8 mouse cellular contexts compared by ENCODE assay signal in genomic region chr3:62338461-62338853, GRCm38 (mm10). TPM values are rescaled to one million over a fixed set of nuclear protein-coding genes. Genes with fewer than 3 reads are reported as not detected.
DNase-seq lines count a peak whose midpoint lies in the region; ATAC-seq and TF ChIP-seq lines count a peak whose summit lies in the region.

No protein-coding gene starts in this region.

- H3K4me3 ChIP-seq in kidney, adult 2 months (ENCODE audit: insufficient read depth, low read depth, low read length) = peak overlapping the region; percentile 83
- peak overlapping the region; percentile 79 for H3K4me3 ChIP-seq in hindbrain, embryonic 10.5 days
- H3K4me3 ChIP-seq in midbrain, embryonic 11.5 days (ENCODE audit: low read depth, low read length) = peak overlapping the region; percentile 69

- 1% methylated on average over 17 of the region's 17 CpGs for WGBS in kidney, adult 2 months
- 1% methylated on average over 17 of the region's 17 CpGs for WGBS in hindbrain, embryonic 10.5 days
- 2% methylated on average over 17 of the region's 17 CpGs for WGBS in midbrain, embryonic 11.5 days

- TF ChIP-seq POLR2A in kidney, adult 2 months (IDR thresholded peaks at IDR 0.05; ENCODE audit: low read depth, low read length) = no peak

- peak overlapping the region; percentile 73 for H3K9ac ChIP-seq in midbrain, embryonic 11.5 days (ENCODE audit: low read length)

- H3K9me3 ChIP-seq in hindbrain, embryonic 10.5 days = no peaks in the 10 kb centered on the region
- no peaks in the 10 kb centered on the region for H3K9me3 ChIP-seq in midbrain, embryonic 11.5 days (ENCODE audit: control insufficient read depth, low read length)

- H3K36me3 ChIP-seq in kidney, adult 2 months (ENCODE audit: control insufficient read depth, insufficient read depth, low read length) = no peaks in the 10 kb centered on the region
- 0 out of 2 replicates have a peak, but pooled peaks cover under 1% of the 10 kb centered on the region for H3K36me3 ChIP-seq in hindbrain, embryonic 10.5 days
- H3K36me3 ChIP-seq in midbrain, embryonic 11.5 days (ENCODE audit: control insufficient read depth, insufficient read depth, low read length) = no peaks in the 10 kb centered on the region

- no peaks in the 10 kb centered on the region for H3K4me1 ChIP-seq in kidney, adult 2 months (ENCODE audit: control insufficient read depth, insufficient read depth, low read length)
- peaks cover 36% of the 10 kb centered on the region for H3K4me1 ChIP-seq in hindbrain, embryonic 10.5 days (replicated peaks)
- H3K4me1 ChIP-seq in midbrain, embryonic 11.5 days (ENCODE audit: control insufficient read depth, insufficient read depth, low read length) = peaks cover 6% of the 10 kb centered on the region; the same call in 1 of the 2 replicates

- no peak for DNase-seq in kidney, adult 2 months
- no peak for DNase-seq in kidney, postnatal 36 days
- peak; percentile 22 for DNase-seq in WW6 (ENCODE audit: low read depth, low spot score)
- no peak for DNase-seq in hindbrain, embryonic 10.5 days (ENCODE audit: low spot score)
- DNase-seq in midbrain, embryonic 11.5 days (ENCODE audit: low spot score, missing footprints) = no peak
- DNase-seq in gastrocnemius, postnatal 10 days = no peak
- DNase-seq in thymus, postnatal 10 days (ENCODE audit: low spot score in 2 of 2) = no peak
- no peak for DNase-seq in adrenal gland, adult (ENCODE audit: inconsistent age in 2 of 2, low spot score in 1 of 2)

- TF ChIP-seq CTCF in kidney, adult 2 months (conservative IDR thresholded peaks at IDR 0.05; ENCODE audit: insufficient read depth, insufficient read length, low read depth, low read length) = no peak

- peak overlapping the region; percentile 92 for H3K4me2 ChIP-seq in midbrain, embryonic 11.5 days

- peak; percentile 16; the same call in 1 of the 2 replicates for ATAC-seq in midbrain, embryonic 11.5 days (ENCODE audit: low FRiP score)

- no peak overlapping the region for H3K27ac ChIP-seq in kidney, adult 2 months (ENCODE audit: insufficient read depth, low read depth, low read length)
- H3K27ac ChIP-seq in hindbrain, embryonic 10.5 days = peak overlapping the region; percentile 87
- H3K27ac ChIP-seq in midbrain, embryonic 11.5 days (ENCODE audit: low read depth, low read length) = no peak overlapping the region

- no peaks in the 10 kb centered on the region for H3K27me3 ChIP-seq in kidney, adult 2 months (replicated peaks; ENCODE audit: control insufficient read depth, insufficient read depth, low read length)
- H3K27me3 ChIP-seq in hindbrain, embryonic 10.5 days (ENCODE audit: insufficient read depth, poor library complexity, severe bottlenecking) = peaks cover 38% of the 10 kb centered on the region
- peaks cover 16% of the 10 kb centered on the region for H3K27me3 ChIP-seq in midbrain, embryonic 11.5 days (ENCODE audit: control insufficient read depth, insufficient read depth, low read length)

RNA-seq across cellular contexts. Expression of gene Arhgef26, which starts 0.3 kb away (rescaled TPM):
- polyA plus RNA-seq in kidney, adult 2 months (2012; rRNA removed) = 1.3 and 1.6 TPM in 2 replicates
- 8.8 and 10.9 TPM in 2 replicates for polyA plus RNA-seq in hindbrain, embryonic 10.5 days (2016; fragmentation: Nextera tagmentation; extraction: Ambion mirVana)
- polyA plus RNA-seq in midbrain, embryonic 11.5 days (2014; fragmentation: Nextera tagmentation; extraction: Ambion mirVana) = 4.8 and 5.0 TPM in 2 replicates
- 1 to 10 TPM; 4.3 to 8.6 TPM for total RNA-seq in gastrocnemius, postnatal 10 days (2021)
